Mouse (Mus musculus): ENCODE results near the gene March8. TPM values are rescaled to one million over a fixed set of nuclear protein-coding genes. Genes with fewer than 3 reads are reported as not detected.

Gene March8
- polyA plus RNA-seq, 1 experiment from 2014 or later: 22.2 TPM

DNA sequence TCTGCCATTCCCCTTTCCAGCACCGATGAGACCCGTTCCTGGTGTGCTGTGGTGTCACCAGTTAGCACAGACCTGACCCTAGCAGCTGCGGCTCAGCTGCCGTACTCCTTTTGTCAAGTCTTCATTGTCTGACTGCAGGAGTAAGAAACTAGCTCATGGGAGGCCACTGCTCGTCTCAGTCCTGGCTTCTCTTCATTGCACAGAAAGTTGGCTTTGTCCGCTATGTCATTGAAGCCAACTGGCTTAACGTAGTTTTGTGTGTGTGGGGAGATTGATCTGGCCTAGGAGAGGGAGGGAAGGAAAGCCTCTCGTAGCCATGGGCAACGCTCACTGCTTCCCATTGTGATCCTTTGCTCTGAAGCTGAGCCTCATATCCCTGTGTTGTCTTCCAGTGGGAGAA lies 67.4 kb downstream of the March8 start:
- ATAC-seq (replicated peaks; ENCODE audit: insufficient number of reproducible peaks, low FRiP score, low TSS enrichment, low read depth): 0 out of 2 replicates have a peak, but pooled peaks have one; percentile 31
- Histone ChIP-seq H3K4me1 (ENCODE audit: control insufficient read depth, insufficient read depth, low read length) (no peaks in the 10 kb centered on the region), H3K27me3 (ENCODE audit: control insufficient read depth, insufficient read depth, low read length) (no peaks in the 10 kb centered on the region), H3K4me3 (ENCODE audit: low read depth, low read length) (no peak overlapping the region), H3K9me3 (replicated peaks; ENCODE audit: control insufficient read depth, low read length) (no peaks in the 10 kb centered on the region), H3K27ac (replicated peaks; ENCODE audit: low read depth, low read length) (no peak overlapping the region), H3K36me3 (replicated peaks; ENCODE audit: control insufficient read depth, insufficient read depth, low read depth, low read length) (no peaks in the 10 kb centered on the region), H3K4me2 (ENCODE audit: low read depth, low read length) (no peak overlapping the region), H3K9ac (replicated peaks; ENCODE audit: low read length) (no peak overlapping the region)
- WGBS: 73% methylated on average over 9 of the region's 9 CpGs
- no peak for DNase-seq (ENCODE audit: low spot score)

- WGBS: 82% methylated on average over 5 of the region's 5 CpGs
- H3K4me3 ChIP-seq (ENCODE audit: low read depth, low read length): no peak overlapping the region
- no peaks in the 10 kb centered on the region for H3K27me3 ChIP-seq (ENCODE audit: control insufficient read depth, insufficient read depth, low read length)
- no peak overlapping the region for H3K4me2 ChIP-seq (ENCODE audit: low read depth, low read length)
- no peaks in the 10 kb centered on the region for H3K9me3 ChIP-seq (replicated peaks; ENCODE audit: control insufficient read depth, low read length)
- H3K27ac ChIP-seq (replicated peaks; ENCODE audit: low read depth, low read length): no peak overlapping the region
- no peak overlapping the region for H3K9ac ChIP-seq (replicated peaks; ENCODE audit: low read length)
- no peak for ATAC-seq (replicated peaks; ENCODE audit: insufficient number of reproducible peaks, low FRiP score, low TSS enrichment, low read depth)
- no peak for DNase-seq (ENCODE audit: low spot score)
- no peaks in the 10 kb centered on the region for H3K36me3 ChIP-seq (replicated peaks; ENCODE audit: control insufficient read depth, insufficient read depth, low read depth, low read length)
- no peaks in the 10 kb centered on the region for H3K4me1 ChIP-seq (ENCODE audit: control insufficient read depth, insufficient read depth, low read length)
Measured at GRCm38 (mm10) chr6:116405715-116406114, 67.9 kb downstream of the March8 start.

GRCm38 (mm10) chr6:116406152-116406551 lies 68.3 kb downstream of the March8 start:
- no peaks in the 10 kb centered on the region for H3K4me1 ChIP-seq (ENCODE audit: control insufficient read depth, insufficient read depth, low read length)
- no peaks in the 10 kb centered on the region for H3K27me3 ChIP-seq (ENCODE audit: control insufficient read depth, insufficient read depth, low read length)
- no peaks in the 10 kb centered on the region for H3K9me3 ChIP-seq (replicated peaks; ENCODE audit: control insufficient read depth, low read length)
- no peak overlapping the region for H3K4me2 ChIP-seq (ENCODE audit: low read depth, low read length)
- no peak overlapping the region for H3K4me3 ChIP-seq (ENCODE audit: low read depth, low read length)
- H3K27ac ChIP-seq (replicated peaks; ENCODE audit: low read depth, low read length): no peak overlapping the region
- 81% methylated on average over 2 of the region's 2 CpGs for WGBS
- DNase-seq (ENCODE audit: low spot score) (no peak), ATAC-seq (replicated peaks; ENCODE audit: insufficient number of reproducible peaks, low FRiP score, low TSS enrichment, low read depth) (no peak)
- H3K9ac ChIP-seq (replicated peaks; ENCODE audit: low read length): no peak overlapping the region
- no peaks in the 10 kb centered on the region for H3K36me3 ChIP-seq (replicated peaks; ENCODE audit: control insufficient read depth, insufficient read depth, low read depth, low read length)

- H3K4me2 ChIP-seq (ENCODE audit: low read depth, low read length): no peak overlapping the region
- DNase-seq (ENCODE audit: low spot score): no peak
- H3K4me1 ChIP-seq (ENCODE audit: control insufficient read depth, insufficient read depth, low read length): no peaks in the 10 kb centered on the region
- no peak overlapping the region for H3K9ac ChIP-seq (replicated peaks; ENCODE audit: low read length)
- no peak overlapping the region for H3K27ac ChIP-seq (replicated peaks; ENCODE audit: low read depth, low read length)
- WGBS: 82% methylated on average over 5 of the region's 5 CpGs
- H3K4me3 ChIP-seq (ENCODE audit: low read depth, low read length): no peak overlapping the region
- H3K9me3 ChIP-seq (replicated peaks; ENCODE audit: control insufficient read depth, low read length): no peaks in the 10 kb centered on the region
- H3K36me3 ChIP-seq (replicated peaks; ENCODE audit: control insufficient read depth, insufficient read depth, low read depth, low read length): no peaks in the 10 kb centered on the region
- no peaks in the 10 kb centered on the region for H3K27me3 ChIP-seq (ENCODE audit: control insufficient read depth, insufficient read depth, low read length)
- ATAC-seq (replicated peaks; ENCODE audit: insufficient number of reproducible peaks, low FRiP score, low TSS enrichment, low read depth): no peak
Measured at GRCm38 (mm10) chr6:116406680-116407079, 68.9 kb downstream of the March8 start.

GRCm38 (mm10) chr6:116407216-116407615 lies 69.4 kb downstream of the March8 start:
- Histone ChIP-seq H3K27me3 (ENCODE audit: control insufficient read depth, insufficient read depth, low read length) (no peaks in the 10 kb centered on the region), H3K36me3 (replicated peaks; ENCODE audit: control insufficient read depth, insufficient read depth, low read depth, low read length) (no peaks in the 10 kb centered on the region), H3K27ac (replicated peaks; ENCODE audit: low read depth, low read length) (no peak overlapping the region), H3K4me3 (ENCODE audit: low read depth, low read length) (no peak overlapping the region), H3K4me1 (ENCODE audit: control insufficient read depth, insufficient read depth, low read length) (no peaks in the 10 kb centered on the region), H3K4me2 (ENCODE audit: low read depth, low read length) (no peak overlapping the region), H3K9me3 (replicated peaks; ENCODE audit: control insufficient read depth, low read length) (no peaks in the 10 kb centered on the region), H3K9ac (replicated peaks; ENCODE audit: low read length) (no peak overlapping the region)
- DNase-seq (ENCODE audit: low spot score) (no peak), ATAC-seq (replicated peaks; ENCODE audit: insufficient number of reproducible peaks, low FRiP score, low TSS enrichment, low read depth) (no peak)
- 86% methylated on average over 4 of the region's 4 CpGs for WGBS

GRCm38 (mm10) chr6:116407956-116408657 lies 70.3 kb downstream of the March8 start:
- ATAC-seq (replicated peaks; ENCODE audit: insufficient number of reproducible peaks, low FRiP score, low TSS enrichment, low read depth) (no peak), DNase-seq (ENCODE audit: low spot score) (no peak)
- H3K4me1 ChIP-seq (ENCODE audit: control insufficient read depth, insufficient read depth, low read length): no peaks in the 10 kb centered on the region
- H3K27me3 ChIP-seq (ENCODE audit: control insufficient read depth, insufficient read depth, low read length): no peaks in the 10 kb centered on the region
- no peak overlapping the region for H3K9ac ChIP-seq (replicated peaks; ENCODE audit: low read length)
- 80% methylated on average over 6 of the region's 6 CpGs for WGBS
- H3K9me3 ChIP-seq (replicated peaks; ENCODE audit: control insufficient read depth, low read length): no peaks in the 10 kb centered on the region
- H3K36me3 ChIP-seq (replicated peaks; ENCODE audit: control insufficient read depth, insufficient read depth, low read depth, low read length): no peaks in the 10 kb centered on the region
- H3K4me2 ChIP-seq (ENCODE audit: low read depth, low read length): no peak overlapping the region
- H3K4me3 ChIP-seq (ENCODE audit: low read depth, low read length): no peak overlapping the region
- no peak overlapping the region for H3K27ac ChIP-seq (replicated peaks; ENCODE audit: low read depth, low read length)

DNA sequence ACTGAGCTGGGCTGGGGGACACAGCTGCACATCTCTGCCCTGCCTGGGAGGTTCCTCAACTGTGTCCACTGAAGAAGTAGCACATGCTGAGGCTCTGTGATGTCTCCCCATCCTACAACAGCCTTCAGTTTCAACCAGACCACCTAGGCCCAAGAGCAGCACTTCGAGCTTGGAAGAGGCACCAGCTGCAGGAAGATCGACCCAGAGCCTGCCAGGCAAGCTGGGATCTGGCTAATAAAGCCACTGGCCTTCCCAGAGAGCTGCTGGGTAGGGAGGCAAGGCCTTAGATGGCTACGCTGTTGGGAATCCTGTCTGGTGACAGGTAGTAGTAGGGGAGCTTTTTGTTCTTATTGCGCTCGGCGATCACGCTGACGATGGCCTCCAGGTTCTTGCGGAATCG lies 72.6 kb downstream of the March8 start:
- WGBS: 95% methylated on average over 10 of the region's 10 CpGs
- Histone ChIP-seq H3K27ac (replicated peaks; ENCODE audit: low read depth, low read length) (no peak overlapping the region), H3K4me3 (ENCODE audit: low read depth, low read length) (no peak overlapping the region), H3K4me1 (ENCODE audit: control insufficient read depth, insufficient read depth, low read length) (no peaks in the 10 kb centered on the region), H3K36me3 (replicated peaks; ENCODE audit: control insufficient read depth, insufficient read depth, low read depth, low read length) (no peaks in the 10 kb centered on the region), H3K27me3 (ENCODE audit: control insufficient read depth, insufficient read depth, low read length) (no peaks in the 10 kb centered on the region), H3K9me3 (replicated peaks; ENCODE audit: control insufficient read depth, low read length) (no peaks in the 10 kb centered on the region), H3K9ac (replicated peaks; ENCODE audit: low read length) (no peak overlapping the region), H3K4me2 (ENCODE audit: low read depth, low read length) (no peak overlapping the region)
- no peak for ATAC-seq (replicated peaks; ENCODE audit: insufficient number of reproducible peaks, low FRiP score, low TSS enrichment, low read depth)
- no peak for DNase-seq (ENCODE audit: low spot score)

GRCm38 (mm10) chr6:116411716-116412115 lies 73.9 kb downstream of the March8 start:
- H3K4me2 ChIP-seq (ENCODE audit: low read depth, low read length): no peak overlapping the region
- no peaks in the 10 kb centered on the region for H3K27me3 ChIP-seq (ENCODE audit: control insufficient read depth, insufficient read depth, low read length)
- no peak for DNase-seq (ENCODE audit: low spot score)
- H3K9ac ChIP-seq (replicated peaks; ENCODE audit: low read length): no peak overlapping the region
- H3K9me3 ChIP-seq (replicated peaks; ENCODE audit: control insufficient read depth, low read length): no peaks in the 10 kb centered on the region
- H3K4me3 ChIP-seq (ENCODE audit: low read depth, low read length): no peak overlapping the region
- H3K36me3 ChIP-seq (replicated peaks; ENCODE audit: control insufficient read depth, insufficient read depth, low read depth, low read length): no peaks in the 10 kb centered on the region
- H3K27ac ChIP-seq (replicated peaks; ENCODE audit: low read depth, low read length): no peak overlapping the region
- ATAC-seq (replicated peaks; ENCODE audit: insufficient number of reproducible peaks, low FRiP score, low TSS enrichment, low read depth): no peak
- WGBS: 73% methylated on average over 3 of the region's 3 CpGs
- H3K4me1 ChIP-seq (ENCODE audit: control insufficient read depth, insufficient read depth, low read length): no peaks in the 10 kb centered on the region

All from embryonic facial prominence, embryonic 11.5 days (tissue).